Mouse (Mus musculus) kidney, postnatal 0 days (tissue): ENCODE measurements around the gene Myo1h. TPM values are rescaled to one million over a fixed set of nuclear protein-coding genes. Genes with fewer than 3 reads are reported as not detected.
A peak's percentile ranks its signal among the peaks of the same experiment; 100 is the strongest.

Experiments
- ATAC-seq: fragments of 200-750 bp; cut with Nextera tagmentation; replicated peaks from 2 replicates; pipeline ENCODE4 v1.8.0; 2017; ENCODE audit warnings: low read depth, moderate number of reproducible peaks, moderate TSS enrichment, moderate library complexity; ENCODE audit not compliant: low FRiP score
- DNase-seq: peaks from one replicate; pipeline ENCODE4 v3.0.0-alpha.2; 2016; ENCODE audit warnings: low spot score
- H3K27ac ChIP-seq: fragments of 300-500 bp; sonication (generic); 2 replicates; pipeline ENCODE4 v1.5.1; 2014; ENCODE audit warnings: mild to moderate bottlenecking
- H3K27me3 ChIP-seq: fragments of 300-500 bp; sonication (generic); 2 replicates; pipeline ENCODE4 v1.6.1; 2014; ENCODE audit warnings: low read length, mixed read lengths; ENCODE audit not compliant: insufficient read depth
- H3K36me3 ChIP-seq: fragments of 300-500 bp; sonication (generic); 2 replicates; pipeline ENCODE4 v1.6.1; 2014; ENCODE audit warnings: low read length, mixed read lengths; ENCODE audit not compliant: insufficient read depth
- H3K4me1 ChIP-seq: fragments of 300-500 bp; sonication (generic); replicated peaks from 2 replicates; pipeline ENCODE4 v1.6.1; 2014; ENCODE audit warnings: antibody characterized with exemption, low read length, mixed read lengths; ENCODE audit not compliant: insufficient read depth
- H3K4me2 ChIP-seq: fragments of 300-500 bp; sonication (generic); 2 replicates; pipeline ENCODE4 v1.6.1; 2014; ENCODE audit warnings: mild to moderate bottlenecking, low read length, moderate library complexity, mixed read lengths
- H3K4me3 ChIP-seq: fragments of 300-500 bp; sonication (generic); replicated peaks from 2 replicates; pipeline ENCODE4 v1.5.1; 2014; ENCODE audit warnings: low read depth, low read length
- H3K9ac ChIP-seq: fragments of 300-500 bp; sonication (generic); 2 replicates; pipeline ENCODE4 v1.6.1; 2014; ENCODE audit warnings: low read depth, low read length
- H3K9me3 ChIP-seq: fragments of 300-500 bp; sonication (generic); replicated peaks from 2 replicates; pipeline ENCODE4 v1.6.1; 2016; ENCODE audit warnings: low read length, inconsistent platforms, mixed read lengths
- CTCF ChIP-seq: IDR thresholded peaks from 2 replicates; pipeline ENCODE4 v1.5.1; 2016; ENCODE audit warnings: antibody characterized with exemption, low read depth, mild to moderate bottlenecking, moderate library complexity
- WGBS: fragments of 180-500 bp; shearing (Covaris S2); extraction: QIAGEN DNeasy Blood & Tissue Kit; methylation state at CpG from one replicate; pipeline ENCODE4 v1.1.7; 2014; 5-methylcytosine and 5-hydroxymethylcytosine counted together
- polyA plus RNA-seq: library from polyadenylated mRNA; unstranded; fragments of >200 nt; fragmentation: Nextera tagmentation; extraction: Ambion mirVana; gene quantifications from 2 replicates; pipeline ENCODE4 v1.2.1, GENCODE M21; 2015

The Myo1h gene
- polyA plus RNA-seq, 1 experiment from 2014 or later, result 1.4 TPM

GRCm38 (mm10) chr5:114264791-114265190, 24.2 kb upstream of the Myo1h start:
- ATAC-seq (no peak), DNase-seq (no peak)
- 84% methylated on average over 8 of the region's 8 CpGs for WGBS
- Histone ChIP-seq H3K9me3 (no peaks in the 10 kb centered on the region), H3K27ac (no peak overlapping the region), H3K4me1 (no peaks in the 10 kb centered on the region), H3K9ac (no peak overlapping the region), H3K27me3 (no peaks in the 10 kb centered on the region), H3K4me3 (no peak overlapping the region), H3K4me2 (no peak overlapping the region), H3K36me3 (no peaks in the 10 kb centered on the region)
- no peak for TF ChIP-seq CTCF

- ATAC-seq, result no peak
- DNase-seq, result no peak
- H3K36me3 ChIP-seq, result no peaks in the 10 kb centered on the region
- TF ChIP-seq CTCF, result no peak
- H3K27ac ChIP-seq, result no peak overlapping the region
- H3K4me3 ChIP-seq, result no peak overlapping the region
- H3K27me3 ChIP-seq, result peaks cover 16% of the 10 kb centered on the region
- 34% methylated on average over 7 of the region's 7 CpGs for WGBS
- H3K4me1 ChIP-seq, result peaks cover 8% of the 10 kb centered on the region; the same call in 1 of the 2 replicates
- H3K4me2 ChIP-seq, result no peak overlapping the region
- H3K9me3 ChIP-seq, result no peaks in the 10 kb centered on the region
- H3K9ac ChIP-seq, result no peak overlapping the region
Observed at GRCm38 (mm10) chr5:114268646-114269045, 20.3 kb upstream of the Myo1h start.

- no peak overlapping the region for H3K9ac ChIP-seq
- H3K27ac ChIP-seq, result no peak overlapping the region
- DNase-seq (no peak), ATAC-seq (no peak)
- H3K4me3 ChIP-seq, result no peak overlapping the region
- WGBS, result 31% methylated on average over 7 of the region's 7 CpGs
- no peaks in the 10 kb centered on the region for H3K36me3 ChIP-seq
- peaks cover 9% of the 10 kb centered on the region; the same call in 1 of the 2 replicates for H3K4me1 ChIP-seq
- TF ChIP-seq CTCF, result no peak
- peaks cover 24% of the 10 kb centered on the region for H3K27me3 ChIP-seq
- no peak overlapping the region for H3K4me2 ChIP-seq
- no peaks in the 10 kb centered on the region for H3K9me3 ChIP-seq
Observed at GRCm38 (mm10) chr5:114269499-114269898, 19.5 kb upstream of the Myo1h start.

GRCm38 (mm10) chr5:114269984-114270383, 19.0 kb upstream of the Myo1h start:
- no peaks in the 10 kb centered on the region for H3K9me3 ChIP-seq
- peaks cover 29% of the 10 kb centered on the region for H3K27me3 ChIP-seq
- 12% methylated on average over 12 of the region's 12 CpGs for WGBS
- no peak overlapping the region for H3K4me3 ChIP-seq
- no peak overlapping the region for H3K27ac ChIP-seq
- H3K36me3 ChIP-seq, result no peaks in the 10 kb centered on the region
- no peak for TF ChIP-seq CTCF
- H3K4me1 ChIP-seq, result peaks cover 9% of the 10 kb centered on the region; the same call in 1 of the 2 replicates
- ATAC-seq, result no peak
- no peak overlapping the region for H3K4me2 ChIP-seq
- H3K9ac ChIP-seq, result no peak overlapping the region
- DNase-seq, result no peak

GRCm38 (mm10) chr5:114273693-114274402, 15.1 kb upstream of the Myo1h start, which contains the start of gene Foxn4:
Foxn4 (minus strand) TSS chr5:114273807.
- peak within 1 kb of the TSS; percentile 26 for H3K4me3 ChIP-seq
- under 1% methylated on average over 45 of the region's 56 CpGs for WGBS
- H3K4me2 ChIP-seq, result peak within 1 kb of the TSS; percentile 59
- peak; percentile 31 for DNase-seq
- peaks cover 54% of the 10 kb centered on the region for H3K27me3 ChIP-seq
- H3K9me3 ChIP-seq, result no peaks in the 10 kb centered on the region
- no peaks in the 10 kb centered on the region for H3K36me3 ChIP-seq
- H3K9ac ChIP-seq, result no peak within 1 kb of the TSS
- H3K27ac ChIP-seq, result no peak within 1 kb of the TSS
- ATAC-seq, result peak; percentile 30; the same call in 1 of the 2 replicates
- no peak for TF ChIP-seq CTCF
- H3K4me1 ChIP-seq, result peaks cover 9% of the 10 kb centered on the region; the same call in 1 of the 2 replicates

GRCm38 (mm10) chr5:114275339-114275738, 13.6 kb upstream of the Myo1h start:
- Histone ChIP-seq H3K9ac (no peak overlapping the region), H3K36me3 (no peaks in the 10 kb centered on the region), H3K27ac (no peak overlapping the region), H3K9me3 (no peaks in the 10 kb centered on the region), H3K27me3 (peaks cover 54% of the 10 kb centered on the region), H3K4me3 (no peak overlapping the region), H3K4me2 (no peak overlapping the region), H3K4me1 (peaks cover 5% of the 10 kb centered on the region; the same call in 1 of the 2 replicates)
- DNase-seq (no peak), ATAC-seq (no peak)
- 15% methylated on average over 8 of the region's 8 CpGs for WGBS
- no peak for TF ChIP-seq CTCF
